Mouse (Mus musculus) liver, embryonic 14.5 days (tissue): ENCODE data around the gene Ctnnal1. TPM values are rescaled to one million over a fixed set of nuclear protein-coding genes. Genes with fewer than 3 reads are reported as not detected.
A peak's percentile ranks its signal among the peaks of the same experiment; 100 is the strongest.

Experiments
- ATAC-seq: fragments of 200-750 bp; cut with Nextera tagmentation; 2 replicates; pipeline ENCODE4 v1.8.0; 2017; ENCODE audit warnings: moderate number of reproducible peaks, mild to moderate bottlenecking, moderate library complexity; ENCODE audit not compliant: insufficient read depth
- DNase-seq, 3 experiments: peaks; one replicate each; pipeline ENCODE4 v3.0.0-alpha.2; 2012 to 2013; ENCODE audit warnings: low read depth in 3 of 3, low spot score in 3 of 3
- H3K27ac ChIP-seq: fragments of 300-500 bp; sonication (generic); 2 replicates; pipeline ENCODE4 v1.5.1; 2014; ENCODE audit warnings: moderate library complexity, mild to moderate bottlenecking, control low read depth, inconsistent platforms
- H3K27me3 ChIP-seq: fragments of 300-500 bp; sonication (generic); 2 replicates; pipeline ENCODE4 v1.6.1; 2014; ENCODE audit warnings: mild to moderate bottlenecking, low read length, moderate library complexity; ENCODE audit not compliant: control insufficient read depth, insufficient read depth
- H3K36me3 ChIP-seq: fragments of 300-500 bp; sonication (generic); replicated peaks from 2 replicates; pipeline ENCODE4 v1.6.1; 2014; ENCODE audit warnings: low read depth; ENCODE audit not compliant: control insufficient read depth, insufficient read depth
- H3K4me1 ChIP-seq, 2 experiments: fragments of 200-500 bp in 1 of 2; fragments of 300-500 bp in 1 of 2; sonication (generic) in 1 of 2; replicated peaks; 2 replicates each; pipeline ENCODE4 v1.6.1; 2012 to 2014; ENCODE audit warnings: antibody characterized with exemption in 1 of 2, inconsistent platforms in 1 of 2, low read length in 1 of 2; ENCODE audit not compliant: control insufficient read depth in 2 of 2, insufficient read depth in 2 of 2
- H3K4me2 ChIP-seq: fragments of 300-500 bp; sonication (generic); 2 replicates; pipeline ENCODE4 v1.6.1; 2014; ENCODE audit warnings: low read depth, mild to moderate bottlenecking, control low read depth, moderate library complexity
- H3K4me3 ChIP-seq, 2 experiments: fragments of 200-500 bp in 1 of 2; fragments of 300-500 bp in 1 of 2; sonication (generic) in 1 of 2; 2 replicates each; pipeline ENCODE4 v1.5.1; 2012 to 2014; ENCODE audit warnings: low read depth in 2 of 2, low read length in 2 of 2, mild to moderate bottlenecking in 2 of 2, control low read depth in 1 of 2, inconsistent platforms in 1 of 2, moderate library complexity in 1 of 2; ENCODE audit not compliant: insufficient read depth in 1 of 2
- H3K9ac ChIP-seq: fragments of 300-500 bp; sonication (generic); replicated peaks from 2 replicates; pipeline ENCODE4 v1.6.1; 2014; ENCODE audit warnings: mild to moderate bottlenecking, control low read depth, moderate library complexity
- H3K9me3 ChIP-seq: fragments of 300-500 bp; sonication (generic); 2 replicates; pipeline ENCODE4 v1.6.1; 2016; ENCODE audit warnings: low read length, mixed read lengths; ENCODE audit not compliant: control insufficient read depth
- CTCF ChIP-seq: IDR thresholded peaks from 2 replicates; pipeline ENCODE4 v1.5.1; 2016; ENCODE audit warnings: antibody characterized with exemption, low read depth, control low read depth
- EP300 ChIP-seq: IDR thresholded peaks from 2 replicates; pipeline ENCODE4 v1.6.1; 2016; ENCODE audit warnings: antibody characterized with exemption, low read depth
- WGBS: fragments of 180-500 bp; shearing (Covaris S2); extraction: QIAGEN DNeasy Blood & Tissue Kit; methylation state at CpG from one replicate; pipeline ENCODE4 v1.1.7; 2014; ENCODE audit not compliant: insufficient replicate concordance; 5-methylcytosine and 5-hydroxymethylcytosine counted together
- microRNA counts: library from miRNA; unstranded; fragments of <30 nt; microRNA quantifications from one replicate; lab custom pipeline; 2016
- microRNA-seq: library from miRNA; unstranded; fragments of <30 nt; microRNA quantifications from one replicate; pipeline ENCODE4, GENCODE M21; 2016
- polyA plus RNA-seq, 2 experiments: library from polyadenylated mRNA; depleted of rRNA in 1 of 2; stranded (reverse) in 1 of 2; unstranded in 1 of 2; fragments of >200 nt; fragmentation: Nextera tagmentation in 1 of 2; extraction: Ambion mirVana in 1 of 2; gene quantifications; 2 replicates each; pipeline versions ENCODE4 v1.2.1 to v1.2.3; 2012 to 2014

Gene Ctnnal1
- polyA plus RNA-seq, 2 experiments, result 4.8 to 8.2 TPM

DNA sequence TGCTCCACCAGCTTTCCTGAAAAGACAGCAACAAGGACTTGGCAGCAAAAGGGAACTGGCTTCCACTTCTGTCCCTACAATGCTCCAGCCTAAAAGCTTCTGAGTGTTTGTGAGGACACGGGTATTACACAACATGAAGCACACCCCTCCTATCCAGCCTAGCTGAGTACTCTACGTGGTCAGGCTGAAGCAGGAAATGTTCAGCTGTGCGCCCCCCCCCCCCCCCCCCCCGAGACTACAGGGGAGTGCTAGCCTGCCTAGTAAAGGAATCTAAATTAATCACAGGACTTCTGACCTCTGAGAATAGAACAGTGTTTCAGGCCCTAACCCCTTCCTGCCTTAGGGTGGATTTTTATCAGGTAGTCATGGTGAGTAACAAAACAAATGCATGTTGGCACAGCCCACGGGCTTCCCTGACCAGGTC, 97.1 kb downstream of the Ctnnal1 start:
- no peak overlapping the region for H3K4me2 ChIP-seq
- 52% methylated on average over 5 of the region's 5 CpGs for WGBS
- ATAC-seq (no peak), DNase-seq (no peak)
- no peak overlapping the region for H3K4me3 ChIP-seq
- H3K9ac ChIP-seq, result no peak overlapping the region
- H3K9me3 ChIP-seq, result no peaks in the 10 kb centered on the region
- no peaks in the 10 kb centered on the region for H3K4me1 ChIP-seq
- TF ChIP-seq EP300, result no peak
- no peak for TF ChIP-seq CTCF
- H3K36me3 ChIP-seq, result peaks cover 35% of the 10 kb centered on the region
- no peak overlapping the region for H3K27ac ChIP-seq
- H3K27me3 ChIP-seq, result no peaks in the 10 kb centered on the region

MicroRNA genes within 50 kb of the gene (microRNA counts, 519-probe panel; counts per million panel counts)
- 6,557 counts per million, percentile 58 among the panel's probes with 10 or more counts for microRNA mmu-miR-32 (lab: Ali Mortazavi, UCI)

Small RNA genes within 50 kb of the gene (microRNA-seq; reads per million reads assigned to microRNA genes)
- gene Mir32, result 502 reads per million, percentile 66 among the genes with 10 or more reads in this experiment

Other genes with a start within 250 kb of the Ctnnal1 start
- gene Gm26657, start 125.1 kb downstream of the Ctnnal1 start, polyA plus RNA-seq (2012; rRNA removed), result not detected in 2 replicates
- not detected in 2 replicates for gene Gm26657, start 125.1 kb downstream of the Ctnnal1 start, polyA plus RNA-seq (2014; fragmentation: Nextera tagmentation; extraction: Ambion mirVana)
- gene Actl7b, start 123.7 kb downstream of the Ctnnal1 start, polyA plus RNA-seq (2012; rRNA removed), result not detected in 2 replicates
- gene Actl7b, start 123.7 kb downstream of the Ctnnal1 start, polyA plus RNA-seq (2014; fragmentation: Nextera tagmentation; extraction: Ambion mirVana), result not detected in 2 replicates
- not detected in 2 replicates for gene Actl7a, start 121.8 kb downstream of the Ctnnal1 start, polyA plus RNA-seq (2012; rRNA removed)
- not detected in 2 replicates for gene Actl7a, start 121.8 kb downstream of the Ctnnal1 start, polyA plus RNA-seq (2014; fragmentation: Nextera tagmentation; extraction: Ambion mirVana)
- gene Elp1, start 62.9 kb downstream of the Ctnnal1 start, polyA plus RNA-seq (2012; rRNA removed), result 10.1 and 11.8 TPM in 2 replicates
- gene Elp1, start 62.9 kb downstream of the Ctnnal1 start, polyA plus RNA-seq (2014; fragmentation: Nextera tagmentation; extraction: Ambion mirVana), result 13.4 and 15.0 TPM in 2 replicates
- gene Fam206a, start 62.8 kb downstream of the Ctnnal1 start, polyA plus RNA-seq (2012; rRNA removed), result 2.3 and 2.8 TPM in 2 replicates
- 5.6 and 6.0 TPM in 2 replicates for gene Fam206a, start 62.8 kb downstream of the Ctnnal1 start, polyA plus RNA-seq (2014; fragmentation: Nextera tagmentation; extraction: Ambion mirVana)
- gene Tmem245, start 82.2 kb upstream of the Ctnnal1 start, polyA plus RNA-seq (2012; rRNA removed), result 2.0 and 2.1 TPM in 2 replicates
- gene Tmem245, start 82.2 kb upstream of the Ctnnal1 start, polyA plus RNA-seq (2014; fragmentation: Nextera tagmentation; extraction: Ambion mirVana), result 1.4 TPM in 2 replicates
- under 0.01 and 0.01 TPM in 2 replicates for gene Frrs1l, start 125.2 kb upstream of the Ctnnal1 start, polyA plus RNA-seq (2012; rRNA removed)
- not detected in 2 replicates for gene Frrs1l, start 125.2 kb upstream of the Ctnnal1 start, polyA plus RNA-seq (2014; fragmentation: Nextera tagmentation; extraction: Ambion mirVana)